Mouse (Mus musculus) right cerebral cortex, postnatal 10 days (tissue): ENCODE measurements around the gene Gm7029.
"Not testable (repeated sequence)": the region's sequence is repeated elsewhere in the genome, so short reads cannot be mapped to it uniquely, and the experiment has no call there.

Experiments used
- DNase-seq, 2 experiments: peaks; one replicate each; pipeline ENCODE4 v3.0.0; 2021; ENCODE audit warnings: low spot score in 2 of 2

The Gm7029 gene

GRCm38 (mm10) chr17:33873537-33873936 lies at the start of gene Gm7029:
Gm7029 (plus strand) TSS chr17:33873837.
- DNase-seq = not testable (repeated sequence)

GRCm38 (mm10) chr17:33824084-33824996 lies 49.3 kb upstream of the Gm7029 start, which contains the start of the genes Rps28 and Ndufa7:
Rps28 (minus strand) TSS chr17:33824562.
Ndufa7 (plus strand) TSS chr17:33824572.
- peak; percentile 99 for DNase-seq

DNA sequence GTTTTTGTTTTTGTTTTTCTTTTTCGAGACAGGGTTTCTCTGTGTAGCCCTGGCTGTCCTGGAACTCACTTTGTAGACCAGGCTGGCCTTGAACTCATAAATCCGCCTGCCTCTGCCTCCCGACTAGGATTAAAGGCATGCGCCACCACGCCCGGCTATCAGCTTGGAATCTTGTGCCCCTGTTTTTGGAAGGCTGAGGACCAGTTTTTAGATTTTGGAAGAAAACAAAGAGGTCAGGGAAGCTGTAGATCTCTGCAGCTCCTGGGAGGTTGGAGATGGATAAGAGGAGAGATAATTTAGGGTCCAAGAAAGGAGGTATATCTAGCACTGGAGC lies 48.7 kb upstream of the Gm7029 start:
- DNase-seq = not testable (repeated sequence)

DNA sequence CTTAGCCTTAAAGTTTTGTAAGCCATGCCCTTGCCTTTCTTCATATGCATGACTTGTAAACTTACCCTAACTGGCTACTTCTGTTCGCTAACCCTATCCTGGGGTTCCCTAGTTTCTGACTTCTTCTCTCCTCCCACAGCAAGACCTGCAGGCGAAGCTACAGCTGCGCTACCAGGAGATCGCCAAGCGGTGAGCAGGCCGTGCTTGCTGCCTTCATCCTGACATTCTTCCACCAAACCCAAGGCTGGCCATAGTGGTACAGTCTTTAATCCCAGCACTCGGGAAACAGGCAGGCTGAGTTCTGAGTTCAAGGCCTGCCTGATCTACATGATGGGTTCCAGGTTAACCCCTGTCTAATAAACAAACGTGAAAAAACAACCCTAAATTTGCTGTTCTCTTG lies 48.2 kb upstream of the Gm7029 start:
- peak in 1 of 2 experiments; percentile 38 for DNase-seq

- peak; percentile 81 for DNase-seq
Observed at GRCm38 (mm10) chr17:33826850-33827249, 46.8 kb upstream of the Gm7029 start.

DNA sequence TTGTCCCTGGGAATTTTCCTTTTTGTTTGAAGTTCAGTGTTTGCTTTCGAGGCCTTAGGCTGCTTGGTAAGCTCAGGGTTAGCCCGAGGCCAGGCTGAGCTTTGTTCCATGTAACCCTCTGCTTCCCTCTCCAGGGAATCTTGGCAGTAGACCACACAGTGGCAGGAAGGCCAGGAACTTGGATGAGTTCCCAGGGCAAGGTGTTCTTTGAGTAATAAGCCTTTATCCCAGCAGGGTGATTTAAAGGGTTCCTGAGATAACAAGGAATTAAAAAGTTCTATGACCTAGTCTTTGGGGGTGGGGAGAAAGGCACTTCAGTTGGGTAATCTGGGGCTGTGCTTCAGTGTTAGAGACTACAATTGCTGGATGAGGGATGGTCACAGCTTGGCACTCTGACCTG lies 44.7 kb upstream of the Gm7029 start:
- peak in 1 of 2 experiments; percentile 38 for DNase-seq

GRCm38 (mm10) chr17:33829561-33829960 lies 44.1 kb upstream of the Gm7029 start:
- DNase-seq = no peak

DNA sequence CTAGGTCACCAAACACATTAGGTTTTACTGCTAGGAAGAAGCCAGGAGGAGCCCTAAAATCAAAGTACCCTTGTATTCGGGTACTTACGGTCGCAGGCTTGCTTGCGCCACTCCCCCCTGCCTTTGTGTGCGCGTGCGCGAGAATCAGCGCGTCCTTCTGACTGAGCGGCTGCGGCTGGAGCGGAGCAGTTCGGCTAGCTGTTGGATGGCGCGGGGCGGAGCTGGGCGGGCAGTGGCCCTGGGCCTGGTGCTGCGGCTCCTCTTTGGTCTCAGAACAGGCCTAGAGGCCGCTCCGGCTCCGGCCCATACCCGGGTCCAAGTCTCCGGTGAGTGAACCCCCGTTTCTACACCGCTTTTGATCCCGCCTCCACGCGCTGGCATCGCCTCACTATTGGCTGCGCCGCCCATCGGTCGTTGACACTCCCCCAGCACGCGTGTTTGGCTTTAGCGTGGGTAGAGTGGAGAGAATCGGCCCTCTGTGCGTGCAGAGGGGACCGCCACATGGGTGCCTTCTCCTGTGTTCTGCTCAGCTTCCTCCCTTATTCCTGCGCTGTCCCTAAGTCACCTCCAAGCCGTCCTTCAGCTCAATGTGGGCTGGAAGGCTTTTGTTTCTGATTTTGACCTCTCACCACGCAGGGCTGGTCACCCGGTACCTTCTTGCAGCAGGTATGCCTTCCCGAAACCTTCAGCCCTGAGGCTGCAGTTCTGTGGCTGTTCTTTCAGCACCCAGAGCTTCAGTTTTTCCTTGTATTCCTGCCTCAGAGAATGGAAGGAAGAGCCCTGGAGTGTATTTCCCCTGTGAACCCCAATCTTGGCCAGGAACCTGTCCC lies 30.5 kb upstream of the Gm7029 start, which contains the start of gene Cd320:
Gene Cd320, plus strand, starts transcription at position 126 of the 830 bp plus-strand sequence.
- peak; percentile 93 to 94 for DNase-seq

GRCm38 (mm10) chr17:33844196-33844595 lies 29.4 kb upstream of the Gm7029 start:
- no peak for DNase-seq

DNA sequence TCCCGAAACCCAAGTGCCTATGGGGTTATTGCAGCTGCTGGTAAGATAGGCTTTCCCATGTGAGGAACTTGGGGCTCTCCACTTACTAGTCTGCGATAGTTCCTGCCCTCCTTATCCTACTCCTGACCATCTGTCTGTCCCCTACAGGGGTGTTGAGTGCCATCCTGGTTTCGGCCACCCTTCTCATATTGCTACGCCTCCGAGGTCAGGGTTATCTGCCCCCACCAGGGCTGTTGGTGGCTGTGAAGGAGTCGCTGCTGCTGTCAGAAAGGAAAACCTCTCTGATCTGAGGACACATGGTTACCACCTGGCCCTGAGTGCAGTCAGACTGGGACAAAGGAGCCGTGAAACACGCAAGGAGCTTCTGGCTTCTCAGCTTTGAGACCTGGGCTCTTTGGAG lies 25.5 kb upstream of the Gm7029 start:
- no peak for DNase-seq

DNA sequence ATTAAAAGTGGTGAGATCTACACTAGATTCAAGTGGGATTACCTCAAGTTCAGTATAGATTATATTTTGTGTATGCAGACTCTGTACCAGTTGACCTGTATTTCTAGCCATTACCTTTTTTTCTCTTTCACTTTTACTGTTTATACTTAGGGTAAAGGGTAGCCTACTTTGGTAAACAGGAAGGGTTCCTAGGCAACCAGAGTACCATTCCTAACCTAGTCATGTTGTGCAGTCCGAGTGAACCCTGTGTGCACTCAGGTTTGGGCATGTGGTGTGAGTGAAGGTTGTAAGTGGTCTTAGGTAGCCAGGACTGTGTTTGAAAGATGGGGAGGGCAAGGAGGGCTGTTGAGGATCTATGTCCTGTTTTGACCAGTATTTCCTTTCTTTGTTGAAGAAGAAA lies 22.3 kb upstream of the Gm7029 start:
- no peak for DNase-seq

- no peak for DNase-seq
Observed at GRCm38 (mm10) chr17:33857816-33858215, 15.8 kb upstream of the Gm7029 start.

DNA sequence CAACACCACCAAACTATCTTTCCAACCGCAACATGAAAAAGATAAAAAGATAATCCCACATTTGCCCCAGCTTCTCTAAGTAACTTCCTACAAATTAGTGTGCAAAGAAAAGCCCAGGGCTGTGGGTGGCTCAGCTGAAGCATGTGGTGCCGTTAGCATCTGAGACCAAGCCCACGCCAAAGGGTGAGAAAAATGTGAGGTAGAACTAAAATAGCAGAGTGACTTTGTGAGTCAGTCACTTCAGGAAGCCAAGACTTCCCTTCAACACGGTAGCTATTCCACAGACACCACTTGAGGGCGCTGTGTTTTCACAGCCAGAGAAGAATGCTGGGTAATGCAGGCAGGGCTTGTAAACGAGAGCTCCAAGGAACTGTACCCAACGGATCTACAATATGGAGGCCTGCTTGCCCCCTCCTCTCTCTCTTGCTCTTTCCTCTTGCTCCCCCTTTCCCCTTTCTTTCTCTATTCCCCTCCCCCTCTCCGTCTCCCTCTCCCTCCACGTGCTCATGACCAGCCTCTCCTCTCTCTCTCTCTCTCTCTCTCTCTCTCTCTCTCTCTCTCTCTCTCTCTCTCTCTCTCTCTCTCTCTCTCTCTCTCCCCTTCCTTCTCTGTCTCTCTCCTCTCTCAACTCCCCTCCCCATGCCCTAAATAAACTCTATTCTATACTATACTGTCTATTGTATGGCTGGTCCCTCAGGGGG lies 8.2 kb upstream of the Gm7029 start:
- peak; percentile 79 to 86 for DNase-seq

DNA sequence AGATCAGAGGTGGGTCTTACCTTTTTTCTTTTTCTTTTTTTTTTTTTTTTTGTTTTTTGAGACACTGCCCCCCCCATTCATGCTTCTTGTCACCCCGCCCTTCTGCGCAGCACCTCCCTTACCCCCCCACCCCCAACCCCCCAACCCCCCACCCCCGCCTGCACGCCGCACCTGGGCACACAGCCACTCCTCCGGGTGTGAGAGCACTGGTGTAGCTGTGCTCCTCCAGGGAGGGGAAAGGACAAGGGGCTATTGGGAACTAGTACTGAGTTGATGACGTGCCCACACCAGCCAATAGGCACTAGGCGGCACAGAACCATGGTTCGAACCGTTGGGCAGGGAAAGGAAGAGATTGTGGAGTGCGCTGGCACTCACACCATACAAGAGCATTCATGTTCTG lies 774 bp downstream of the Gm7029 start:
- peak in 1 of 2 experiments; percentile 28 for DNase-seq

DNA sequence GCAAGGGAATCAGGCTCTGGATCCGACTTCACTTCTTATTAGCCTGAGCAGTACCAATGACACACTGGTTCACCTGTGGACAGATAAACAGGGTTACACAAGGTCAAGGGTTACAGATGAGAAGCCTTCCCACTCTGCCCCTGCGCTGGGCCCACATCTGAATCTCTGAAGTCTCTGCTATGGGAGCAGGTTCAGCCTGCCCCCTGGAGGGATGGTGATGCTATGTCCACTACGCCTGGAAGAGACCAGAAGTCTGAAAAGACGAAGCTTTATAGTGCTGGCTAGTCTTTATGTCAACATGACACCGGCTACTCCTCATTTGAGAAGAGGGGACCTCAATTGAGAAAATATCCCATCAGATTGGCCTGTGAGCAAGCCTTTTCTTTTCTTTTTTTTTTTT lies 2.2 kb downstream of the Gm7029 start:
- not testable (repeated sequence) for DNase-seq

DNA sequence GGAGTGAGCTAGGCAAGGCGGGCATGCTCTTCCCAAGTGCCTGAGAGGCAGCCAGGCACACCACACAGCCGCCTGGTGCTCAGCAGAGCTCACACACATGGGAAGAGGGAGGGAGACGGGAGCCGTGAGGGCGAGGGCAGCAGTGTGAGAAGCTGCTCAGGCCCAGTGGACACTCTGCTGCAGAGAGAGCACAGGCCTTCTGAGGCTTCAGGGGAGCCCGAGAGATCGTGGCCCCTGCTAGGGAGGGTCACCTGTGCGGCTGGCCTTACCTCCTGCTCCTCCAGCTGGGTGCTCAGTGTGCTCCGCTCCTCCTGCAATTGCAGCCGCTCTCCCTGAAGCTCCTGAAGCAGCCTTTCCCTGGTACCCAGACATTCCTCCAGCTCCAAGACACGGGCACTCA lies 10.7 kb downstream of the Gm7029 start:
- DNase-seq = not testable (repeated sequence)

GRCm38 (mm10) chr17:33887802-33888201 lies 14.2 kb downstream of the Gm7029 start:
- DNase-seq = not testable (repeated sequence)

GRCm38 (mm10) chr17:33888230-33888629 lies 14.6 kb downstream of the Gm7029 start:
- DNase-seq = not testable (repeated sequence)

- not testable (repeated sequence) for DNase-seq
Observed at GRCm38 (mm10) chr17:33889941-33890532, 16.4 kb downstream of the Gm7029 start.

DNA sequence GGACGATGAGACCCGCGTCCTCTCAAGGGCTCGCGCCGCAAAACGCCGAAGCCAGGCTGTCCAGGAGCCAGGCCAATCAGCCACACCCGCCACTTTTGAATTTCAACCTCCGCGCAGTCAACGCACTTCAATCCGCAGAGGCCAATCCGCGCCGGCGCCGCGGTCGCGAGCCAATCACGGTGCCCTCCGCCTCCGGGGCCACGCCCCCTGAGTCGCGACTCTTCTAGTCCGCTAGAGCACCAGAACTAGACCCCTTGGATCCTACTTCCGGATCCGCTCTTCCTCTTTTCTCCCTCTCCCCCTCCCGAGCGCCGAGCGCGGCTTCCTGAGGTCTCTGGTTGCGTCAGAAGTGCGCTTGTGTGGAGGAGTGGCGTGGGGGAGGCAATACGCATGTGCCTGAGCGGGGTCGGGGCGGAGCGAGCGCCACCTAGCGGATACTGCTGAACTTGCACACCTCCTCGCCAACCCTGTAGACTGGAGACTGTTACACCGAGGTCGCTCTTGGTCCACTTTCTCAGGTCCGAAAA lies 17.0 kb downstream of the Gm7029 start, which contains the start of gene Kifc1:
Gene Kifc1, minus strand, starts transcription at position 129 of the 527 bp plus-strand sequence.
- DNase-seq = peak; percentile 100

DNA sequence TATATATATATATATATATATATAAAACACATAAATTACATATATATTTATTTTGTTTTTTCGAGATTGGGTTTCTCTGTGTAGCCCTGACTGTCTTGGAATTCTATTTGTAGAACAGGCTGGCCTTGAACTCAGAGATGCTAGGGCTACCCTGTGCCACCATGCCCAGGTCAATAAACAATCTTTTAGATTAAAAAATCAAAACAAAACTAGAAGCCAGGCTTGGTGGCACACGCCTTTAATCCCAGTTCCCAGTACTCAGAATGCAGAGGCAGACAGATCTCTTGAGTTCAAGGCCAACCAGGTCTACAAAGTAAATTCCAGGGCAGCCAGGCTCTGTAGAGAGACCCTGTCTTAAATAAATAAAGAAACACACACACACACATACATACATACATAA lies 17.7 kb downstream of the Gm7029 start:
- DNase-seq = no peak
